Mouse (Mus musculus): Measurements from ENCODE around the gene Ten1. TPM values are rescaled to one million over a fixed set of nuclear protein-coding genes. Genes with fewer than 3 reads are reported as not detected.

Ten1 gene
- polyA plus RNA-seq, 1 experiment from 2014 or later: 76.4 TPM

DNA sequence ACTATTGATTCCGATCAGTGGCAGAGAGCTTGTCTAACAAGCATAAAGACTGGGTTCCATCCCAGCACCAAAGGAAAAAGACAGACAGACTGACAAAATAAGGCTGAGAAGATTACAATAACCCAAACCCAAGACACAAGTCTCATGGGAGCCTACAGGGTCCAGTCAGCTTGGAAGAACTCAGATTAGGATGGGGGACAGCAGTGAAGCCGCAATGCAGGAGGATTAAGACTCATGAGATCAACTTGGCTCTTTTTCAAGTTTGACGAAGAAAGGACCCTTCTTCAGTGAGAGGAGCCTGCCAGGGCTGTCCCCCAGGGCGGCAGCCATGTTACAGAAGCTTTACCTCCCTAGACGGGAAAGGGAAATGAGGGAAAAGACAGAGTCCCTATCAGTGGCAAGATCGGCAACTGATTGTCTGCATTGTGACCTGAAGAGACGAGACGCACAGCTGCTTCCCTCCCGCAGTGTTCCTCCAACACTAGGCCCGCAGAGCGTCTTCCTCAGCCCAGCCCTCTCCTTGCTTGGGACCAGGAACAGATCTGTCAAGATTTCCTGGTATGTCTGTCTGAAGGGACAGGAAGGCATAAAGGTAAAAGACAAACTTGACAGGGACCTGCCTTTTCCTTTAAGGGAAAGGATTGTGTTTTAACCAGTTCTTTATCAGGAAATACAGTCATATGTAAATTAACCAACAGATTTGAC, 11.3 kb upstream of the Ten1 start:
- no peak overlapping the region for H3K4me2 ChIP-seq
- no peak overlapping the region for H3K27ac ChIP-seq (ENCODE audit: low read depth, low read length)
- no peak overlapping the region for H3K9ac ChIP-seq (ENCODE audit: low read depth, low read length)
- H3K4me1 ChIP-seq (ENCODE audit: control insufficient read depth, insufficient read depth, low read length): peaks cover 5% of the 10 kb centered on the region
- H3K36me3 ChIP-seq (ENCODE audit: control insufficient read depth, insufficient read depth, low read length): peaks cover 12% of the 10 kb centered on the region
- no peaks in the 10 kb centered on the region for H3K27me3 ChIP-seq (ENCODE audit: control insufficient read depth, insufficient read depth, low read length)
- 48% methylated on average over 11 of the region's 11 CpGs for WGBS (ENCODE audit: insufficient replicate concordance)
- no peaks in the 10 kb centered on the region for H3K9me3 ChIP-seq (replicated peaks; ENCODE audit: control insufficient read depth, low read length)
- ATAC-seq (replicated peaks; ENCODE audit: insufficient number of reproducible peaks, low FRiP score, low TSS enrichment): no peak
- H3K4me3 ChIP-seq (ENCODE audit: low read depth, low read length): no peak overlapping the region

DNA sequence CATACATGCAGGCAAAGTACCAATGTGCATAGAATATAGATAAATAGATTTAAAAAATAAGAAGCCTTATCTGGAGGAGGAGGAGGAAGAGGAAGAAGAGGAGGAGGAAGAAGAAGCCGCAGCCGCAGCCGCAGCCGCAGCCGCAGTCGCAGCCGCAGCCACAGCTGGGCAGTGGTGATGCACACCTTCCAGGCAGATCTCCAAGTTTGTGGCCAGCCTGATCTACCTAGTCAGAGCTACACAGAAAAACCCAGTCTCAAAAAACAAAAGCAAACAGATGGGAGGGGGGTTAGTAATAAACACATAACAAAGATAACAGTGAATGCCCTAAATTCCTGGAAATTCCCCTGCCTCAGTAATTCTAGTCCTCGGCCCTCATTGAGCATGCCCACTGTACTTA, 4.0 kb upstream of the Ten1 start:
- 93% methylated on average over 8 of the region's 8 CpGs for WGBS (ENCODE audit: insufficient replicate concordance)
- no peak overlapping the region for H3K4me2 ChIP-seq
- no peak overlapping the region for H3K9ac ChIP-seq (ENCODE audit: low read depth, low read length)
- H3K4me1 ChIP-seq (ENCODE audit: control insufficient read depth, insufficient read depth, low read length): peaks cover 7% of the 10 kb centered on the region
- no peak overlapping the region for H3K4me3 ChIP-seq (ENCODE audit: low read depth, low read length)
- no peak overlapping the region for H3K27ac ChIP-seq (ENCODE audit: low read depth, low read length)
- peaks cover 5% of the 10 kb centered on the region; the same call in 1 of the 2 replicates for H3K36me3 ChIP-seq (ENCODE audit: control insufficient read depth, insufficient read depth, low read length)
- H3K27me3 ChIP-seq (ENCODE audit: control insufficient read depth, insufficient read depth, low read length): no peaks in the 10 kb centered on the region
- no peak for ATAC-seq (replicated peaks; ENCODE audit: insufficient number of reproducible peaks, low FRiP score, low TSS enrichment)
- no peaks in the 10 kb centered on the region for H3K9me3 ChIP-seq (replicated peaks; ENCODE audit: control insufficient read depth, low read length)

DNA sequence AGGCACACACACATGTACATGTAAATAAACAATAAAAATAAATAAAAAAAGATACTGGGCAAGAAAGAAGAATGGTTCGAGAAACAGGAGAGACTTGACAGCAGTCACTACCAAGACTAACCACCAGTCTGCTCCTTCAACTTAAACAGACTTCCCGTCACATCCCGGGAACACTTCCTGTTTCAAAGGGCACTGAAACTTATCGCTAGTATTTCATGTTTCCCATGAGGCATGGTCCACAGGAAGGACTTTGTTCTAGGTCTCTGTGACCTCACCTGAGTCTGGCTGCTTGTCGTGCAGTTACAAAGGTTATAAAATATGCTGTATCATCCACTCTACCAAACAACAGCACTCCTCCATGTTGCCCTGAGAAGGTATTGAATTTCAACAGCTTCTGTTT, 3.4 kb upstream of the Ten1 start:
- Histone ChIP-seq H3K9ac (ENCODE audit: low read depth, low read length) (no peak overlapping the region), H3K27me3 (ENCODE audit: control insufficient read depth, insufficient read depth, low read length) (no peaks in the 10 kb centered on the region), H3K36me3 (ENCODE audit: control insufficient read depth, insufficient read depth, low read length) (peaks cover 5% of the 10 kb centered on the region; the same call in 1 of the 2 replicates), H3K4me3 (ENCODE audit: low read depth, low read length) (no peak overlapping the region), H3K27ac (ENCODE audit: low read depth, low read length) (0 out of 2 replicates have a peak overlapping the region, but pooled peaks have one; percentile 10), H3K4me2 (peak overlapping the region; percentile 27), H3K4me1 (ENCODE audit: control insufficient read depth, insufficient read depth, low read length) (peaks cover 8% of the 10 kb centered on the region), H3K9me3 (replicated peaks; ENCODE audit: control insufficient read depth, low read length) (no peaks in the 10 kb centered on the region)
- WGBS (ENCODE audit: insufficient replicate concordance): 55% methylated on average over 5 of the region's 5 CpGs
- no peak for ATAC-seq (replicated peaks; ENCODE audit: insufficient number of reproducible peaks, low FRiP score, low TSS enrichment)

DNA sequence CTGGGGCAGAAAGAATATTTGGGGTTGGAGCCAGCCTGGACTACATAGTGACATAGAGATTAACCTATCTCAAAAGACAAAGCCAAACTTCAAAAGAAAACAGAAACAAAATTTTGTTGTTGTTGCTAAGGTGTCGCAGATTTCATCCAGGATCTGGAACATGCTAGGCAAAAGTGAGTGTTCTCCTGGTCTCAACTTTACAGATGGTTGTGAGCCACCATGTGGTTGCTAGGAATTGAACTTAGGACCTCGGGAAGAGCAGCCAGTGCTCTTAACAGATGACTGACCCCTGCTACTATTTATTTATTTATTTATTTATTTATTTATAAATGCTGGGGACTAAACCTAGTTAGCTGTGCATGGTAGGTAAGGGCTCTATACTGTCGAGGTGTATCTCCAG, 2.3 kb upstream of the Ten1 start:
- H3K4me3 ChIP-seq (ENCODE audit: low read depth, low read length): no peak overlapping the region
- WGBS (ENCODE audit: insufficient replicate concordance): 85% methylated on average over 3 of the region's 3 CpGs
- peaks cover 8% of the 10 kb centered on the region for H3K4me1 ChIP-seq (ENCODE audit: control insufficient read depth, insufficient read depth, low read length)
- H3K9me3 ChIP-seq (replicated peaks; ENCODE audit: control insufficient read depth, low read length): no peaks in the 10 kb centered on the region
- no peaks in the 10 kb centered on the region for H3K27me3 ChIP-seq (ENCODE audit: control insufficient read depth, insufficient read depth, low read length)
- peaks cover 5% of the 10 kb centered on the region; the same call in 1 of the 2 replicates for H3K36me3 ChIP-seq (ENCODE audit: control insufficient read depth, insufficient read depth, low read length)
- ATAC-seq (replicated peaks; ENCODE audit: insufficient number of reproducible peaks, low FRiP score, low TSS enrichment): no peak
- H3K9ac ChIP-seq (ENCODE audit: low read depth, low read length): no peak overlapping the region
- no peak overlapping the region for H3K4me2 ChIP-seq
- no peak overlapping the region for H3K27ac ChIP-seq (ENCODE audit: low read depth, low read length)

DNA sequence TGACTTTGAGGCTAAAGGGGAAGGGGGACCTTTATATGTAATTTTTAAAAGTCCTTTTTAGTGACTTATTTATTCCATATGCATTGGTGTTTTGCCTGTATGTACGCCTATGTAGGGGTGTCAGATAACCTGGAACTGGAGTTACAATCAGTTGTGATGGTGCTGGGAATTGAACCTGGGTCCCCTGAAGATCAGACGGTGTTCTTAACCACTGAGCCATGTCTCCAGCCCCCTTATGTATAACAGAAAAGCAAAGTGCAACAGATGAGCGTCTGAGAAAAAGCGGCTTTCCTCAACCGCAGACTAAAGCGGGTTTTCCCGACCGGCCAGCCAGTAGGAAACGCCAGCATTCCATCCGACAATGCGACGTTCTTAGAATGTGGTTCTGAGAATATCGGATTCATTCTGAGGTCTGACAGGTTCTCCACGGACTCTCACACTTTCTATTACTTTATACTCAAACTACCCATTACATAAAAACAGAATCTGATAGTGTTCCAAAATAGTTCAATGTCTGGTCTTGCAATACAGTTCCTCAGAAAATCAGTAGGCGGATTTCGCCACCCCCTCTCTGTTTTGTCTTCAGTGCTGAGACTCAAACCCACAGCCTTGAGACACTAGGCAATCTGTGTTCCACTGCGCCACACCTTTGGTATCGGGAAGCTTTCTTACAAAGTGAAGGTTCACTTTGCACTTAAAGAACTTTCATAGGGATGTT, 1.6 kb upstream of the Ten1 start:
- peaks cover 5% of the 10 kb centered on the region; the same call in 1 of the 2 replicates for H3K36me3 ChIP-seq (ENCODE audit: control insufficient read depth, insufficient read depth, low read length)
- no peak overlapping the region for H3K4me2 ChIP-seq
- peaks cover 8% of the 10 kb centered on the region for H3K4me1 ChIP-seq (ENCODE audit: control insufficient read depth, insufficient read depth, low read length)
- whole genome bisulfite sequencing (ENCODE audit: insufficient replicate concordance): 92% methylated on average over 18 of the region's 18 CpGs
- no peaks in the 10 kb centered on the region for H3K27me3 ChIP-seq (ENCODE audit: control insufficient read depth, insufficient read depth, low read length)
- H3K9me3 ChIP-seq (replicated peaks; ENCODE audit: control insufficient read depth, low read length): no peaks in the 10 kb centered on the region
- H3K27ac ChIP-seq (ENCODE audit: low read depth, low read length): no peak overlapping the region
- H3K9ac ChIP-seq (ENCODE audit: low read depth, low read length): no peak overlapping the region
- no peak for ATAC-seq (replicated peaks; ENCODE audit: insufficient number of reproducible peaks, low FRiP score, low TSS enrichment)
- H3K4me3 ChIP-seq (ENCODE audit: low read depth, low read length): no peak overlapping the region

DNA sequence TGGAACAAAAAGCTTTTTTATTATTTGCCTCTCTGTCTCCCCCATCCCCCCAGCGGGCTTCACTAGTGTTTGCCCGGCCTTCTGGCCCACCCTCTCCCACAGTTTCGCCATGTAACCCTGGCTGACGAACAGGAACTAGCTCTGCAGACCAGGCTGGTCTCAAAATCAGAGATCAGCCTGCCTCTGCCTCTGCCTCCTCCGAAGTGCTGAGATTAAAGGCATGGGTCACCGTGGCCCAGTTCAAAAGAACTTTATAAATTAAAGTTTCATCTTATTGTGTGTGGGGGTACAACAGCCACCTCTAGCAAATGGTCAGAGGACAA, 1.1 kb upstream of the Ten1 start:
- Histone ChIP-seq H3K9ac (ENCODE audit: low read depth, low read length) (no peak overlapping the region), H3K4me3 (ENCODE audit: low read depth, low read length) (0 out of 2 replicates have a peak overlapping the region, but pooled peaks have one; percentile 75), H3K36me3 (ENCODE audit: control insufficient read depth, insufficient read depth, low read length) (peaks cover 5% of the 10 kb centered on the region; the same call in 1 of the 2 replicates), H3K27me3 (ENCODE audit: control insufficient read depth, insufficient read depth, low read length) (no peaks in the 10 kb centered on the region), H3K9me3 (replicated peaks; ENCODE audit: control insufficient read depth, low read length) (no peaks in the 10 kb centered on the region), H3K27ac (ENCODE audit: low read depth, low read length) (no peak overlapping the region), H3K4me2 (peak overlapping the region; percentile 87), H3K4me1 (ENCODE audit: control insufficient read depth, insufficient read depth, low read length) (peaks cover 8% of the 10 kb centered on the region)
- WGBS (ENCODE audit: insufficient replicate concordance): 89% methylated on average over 6 of the region's 6 CpGs
- no peak for ATAC-seq (replicated peaks; ENCODE audit: insufficient number of reproducible peaks, low FRiP score, low TSS enrichment)

DNA sequence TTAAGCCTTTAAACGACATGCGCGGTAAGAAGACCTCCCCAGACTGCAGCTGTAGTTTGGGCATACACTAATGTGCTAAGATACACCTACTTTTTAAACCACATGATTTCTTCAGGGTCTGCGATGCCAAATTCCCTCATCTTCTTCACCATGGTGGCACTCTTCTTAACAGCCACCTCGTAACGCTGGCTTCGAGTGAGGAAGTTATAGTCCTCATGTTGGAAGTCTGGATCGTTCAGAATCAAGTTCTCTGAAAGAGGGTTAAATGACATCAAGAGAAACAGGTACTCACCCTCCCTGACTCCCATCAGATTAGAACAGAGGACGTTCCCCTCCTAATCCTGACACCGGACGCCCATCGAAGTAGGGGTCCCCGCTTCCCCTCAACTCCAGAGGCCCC, 523 bp upstream of the Ten1 start:
- H3K4me3 ChIP-seq (ENCODE audit: low read depth, low read length): peak overlapping the region; percentile 75
- H3K36me3 ChIP-seq (ENCODE audit: control insufficient read depth, insufficient read depth, low read length): peaks cover 5% of the 10 kb centered on the region; the same call in 1 of the 2 replicates
- peak overlapping the region; percentile 87 for H3K4me2 ChIP-seq
- 24% methylated on average over 13 of the region's 13 CpGs for WGBS (ENCODE audit: insufficient replicate concordance)
- peak overlapping the region; percentile 98 for H3K27ac ChIP-seq (ENCODE audit: low read depth, low read length)
- H3K4me1 ChIP-seq (ENCODE audit: control insufficient read depth, insufficient read depth, low read length): peaks cover 8% of the 10 kb centered on the region
- ATAC-seq (replicated peaks; ENCODE audit: insufficient number of reproducible peaks, low FRiP score, low TSS enrichment): no peak
- H3K27me3 ChIP-seq (ENCODE audit: control insufficient read depth, insufficient read depth, low read length): no peaks in the 10 kb centered on the region
- H3K9me3 ChIP-seq (replicated peaks; ENCODE audit: control insufficient read depth, low read length): no peaks in the 10 kb centered on the region
- H3K9ac ChIP-seq (ENCODE audit: low read depth, low read length): peak overlapping the region; percentile 90

DNA sequence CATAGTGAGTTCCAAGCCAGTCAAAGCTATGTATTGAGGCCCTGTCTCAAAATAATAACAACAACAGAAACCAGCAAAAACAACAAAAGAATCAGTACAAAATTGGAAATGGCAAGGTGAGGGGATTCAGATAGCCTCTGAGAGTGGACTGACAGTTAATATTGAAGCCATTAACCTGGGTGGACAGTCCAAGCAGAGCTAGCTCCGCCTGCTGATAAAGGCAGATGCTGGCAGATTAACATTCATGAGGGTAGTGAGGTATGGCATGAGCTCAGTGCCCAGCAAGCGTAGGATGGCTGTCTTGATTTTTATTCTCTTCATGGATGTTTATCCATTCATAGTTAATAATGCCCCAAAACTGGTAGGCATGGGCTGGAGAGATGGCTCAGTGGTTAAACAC, 2.5 kb downstream of the Ten1 start:
- Histone ChIP-seq H3K4me1 (ENCODE audit: control insufficient read depth, insufficient read depth, low read length) (peaks cover 3% of the 10 kb centered on the region; the same call in 1 of the 2 replicates), H3K27me3 (ENCODE audit: control insufficient read depth, insufficient read depth, low read length) (no peaks in the 10 kb centered on the region), H3K9me3 (replicated peaks; ENCODE audit: control insufficient read depth, low read length) (no peaks in the 10 kb centered on the region), H3K4me3 (ENCODE audit: low read depth, low read length) (no peak overlapping the region), H3K9ac (ENCODE audit: low read depth, low read length) (no peak overlapping the region), H3K36me3 (ENCODE audit: control insufficient read depth, insufficient read depth, low read length) (peaks cover 6% of the 10 kb centered on the region; the same call in 1 of the 2 replicates), H3K4me2 (no peak overlapping the region), H3K27ac (ENCODE audit: low read depth, low read length) (no peak overlapping the region)
- ATAC-seq (replicated peaks; ENCODE audit: insufficient number of reproducible peaks, low FRiP score, low TSS enrichment): no peak
- WGBS (ENCODE audit: insufficient replicate concordance): 89% methylated on average over 2 of the region's 2 CpGs
